Mouse (Mus musculus) liver, postnatal 0 days (tissue): ENCODE measurements around the gene D130043K22Rik.
"Not testable (repeated sequence)": the region's sequence is repeated elsewhere in the genome, so short reads cannot be mapped to it uniquely, and the experiment has no call there.

Experiments used
- CTCF ChIP-seq: sonication (generic); IDR thresholded peaks from 2 replicates; pipeline ENCODE4 v1.5.1; 2016; ENCODE audit warnings: antibody characterized with exemption, low read depth
- EP300 ChIP-seq: IDR thresholded peaks from 2 replicates; pipeline ENCODE4 v1.6.1; 2016; ENCODE audit warnings: antibody characterized with exemption, low read depth, mild to moderate bottlenecking

GRCm38 (mm10) chr13:24837765-24838164 lies 7.2 kb upstream of the D130043K22Rik start:
- not testable (repeated sequence) for TF ChIP-seq CTCF, EP300
